Mouse (Mus musculus): ENCODE measurements around the gene Rb1.

Rb1 gene

DNA sequence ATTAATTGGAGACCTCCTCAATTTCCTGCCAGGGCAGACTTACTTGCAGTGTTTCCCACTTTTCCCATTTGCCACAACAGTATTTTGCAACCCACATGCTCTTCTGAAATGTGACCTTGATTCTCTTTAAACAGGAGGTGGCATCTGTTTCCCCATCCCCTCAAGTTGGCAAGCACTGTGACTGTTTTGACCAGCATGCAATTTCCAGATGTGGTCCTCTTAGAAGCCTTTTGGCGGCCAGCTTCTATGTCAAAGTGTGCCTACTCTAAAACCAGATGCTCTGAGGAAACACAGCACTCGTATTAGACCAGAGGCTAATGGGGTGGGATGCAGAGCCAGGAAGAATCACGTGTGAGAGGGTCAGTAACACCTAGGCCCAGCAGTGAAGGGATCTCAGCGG, 67.4 kb downstream of the Rb1 start:
- DNase-seq (ENCODE audit: low spot score): no peak

DNA sequence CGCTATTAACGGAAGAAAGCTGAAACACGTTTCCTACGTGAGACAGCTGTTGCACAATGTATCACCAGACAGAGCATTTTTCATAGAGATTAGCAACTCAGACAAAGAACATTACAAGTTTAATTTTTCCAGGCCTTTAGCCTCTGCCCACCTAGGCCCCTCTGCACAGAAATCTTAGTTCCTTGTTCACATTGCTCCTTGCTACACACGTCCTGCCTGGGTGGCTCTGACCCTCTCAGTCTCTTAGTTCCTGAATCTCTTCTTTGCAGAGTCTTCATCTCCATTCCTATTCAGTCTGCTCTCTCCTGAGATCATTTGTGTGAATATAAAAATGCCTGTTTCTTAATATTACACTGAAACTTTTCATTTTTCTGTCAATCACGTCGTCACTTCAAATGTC, 68.3 kb downstream of the Rb1 start:
- DNase-seq (ENCODE audit: low spot score): no peak

DNA sequence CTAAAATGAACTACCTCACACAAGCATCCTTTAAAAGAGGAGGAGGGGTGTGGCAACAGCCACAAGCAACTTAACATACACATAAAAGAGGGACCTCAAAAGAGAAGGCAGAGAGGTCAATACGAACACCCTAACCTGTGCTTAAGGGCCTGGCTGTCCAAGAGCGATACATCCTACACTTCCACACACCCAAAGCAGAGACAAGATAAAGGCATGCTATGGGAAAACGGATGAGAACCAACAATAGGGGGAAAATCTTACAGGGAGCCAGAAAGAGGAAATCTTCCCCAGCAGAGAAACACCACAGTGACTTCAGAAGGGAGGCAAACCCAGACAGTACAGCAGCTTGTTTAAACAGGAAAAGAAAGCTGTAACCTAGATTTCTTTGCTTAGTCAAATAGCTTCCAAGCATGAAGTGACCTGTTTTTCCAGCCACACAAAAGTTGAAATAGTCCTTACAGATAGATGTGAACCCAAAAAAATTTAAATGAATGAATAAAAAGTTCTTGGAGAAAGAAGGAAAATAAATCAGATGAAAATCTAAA, 70.1 kb downstream of the Rb1 start:
- DNase-seq (ENCODE audit: low spot score): no peak

DNA sequence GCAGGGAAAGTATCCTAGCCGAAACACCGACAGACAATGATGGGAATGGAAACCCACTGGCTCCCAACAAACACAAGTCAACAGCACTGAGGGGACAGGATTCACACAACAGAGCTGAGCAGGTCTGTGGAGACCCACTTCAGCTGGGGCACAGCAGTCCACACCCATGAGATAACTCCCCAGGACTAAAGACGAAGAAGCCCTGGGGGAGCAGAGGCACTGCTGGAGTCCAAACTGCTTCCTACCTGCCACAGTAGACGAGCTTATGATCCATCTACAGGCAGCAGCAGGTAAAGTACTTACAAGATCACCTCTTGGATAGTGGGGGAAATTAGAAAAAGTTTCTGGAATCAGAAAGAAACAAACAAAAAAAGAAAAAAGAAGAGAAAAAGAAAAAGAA, 71.2 kb downstream of the Rb1 start:
- DNase-seq (ENCODE audit: low spot score): no peak

DNA sequence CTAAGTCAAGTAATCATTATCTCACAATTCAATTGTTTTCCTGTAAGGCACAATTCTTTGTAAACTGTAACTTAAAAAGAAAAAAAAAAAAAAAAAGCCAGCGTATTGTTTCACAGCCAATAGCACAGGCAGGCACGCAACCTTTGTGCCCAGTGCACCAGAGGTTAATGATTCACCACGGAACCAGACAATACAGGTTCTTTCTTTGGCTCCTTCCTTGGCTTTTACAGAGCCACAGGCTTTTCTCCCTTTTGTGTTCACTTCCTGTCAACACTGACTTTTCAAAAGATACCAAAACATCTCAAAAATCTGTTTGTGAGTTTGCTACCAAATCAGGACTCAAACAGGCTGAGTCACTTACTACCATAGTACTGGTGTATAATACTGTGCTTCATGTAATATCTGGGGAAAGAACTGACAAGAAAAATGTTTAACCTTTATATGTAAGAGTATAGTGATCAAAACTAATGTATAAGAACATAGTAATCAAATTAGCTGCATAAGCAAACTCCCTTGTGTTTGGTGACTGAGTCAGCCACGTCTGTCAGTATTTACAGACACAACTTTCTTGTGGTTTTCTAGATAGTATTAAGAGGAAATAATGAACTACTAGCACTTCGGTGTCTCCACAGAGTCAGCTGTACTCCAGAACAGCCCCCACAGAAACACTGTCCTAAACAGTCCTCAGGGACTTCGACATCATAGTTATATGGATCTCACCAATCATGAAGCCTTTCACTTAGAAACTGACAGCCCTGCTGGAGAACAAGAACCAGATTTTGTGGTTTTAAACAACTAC, 72.0 kb downstream of the Rb1 start:
- DNase-seq (ENCODE audit: low spot score): no peak

DNA sequence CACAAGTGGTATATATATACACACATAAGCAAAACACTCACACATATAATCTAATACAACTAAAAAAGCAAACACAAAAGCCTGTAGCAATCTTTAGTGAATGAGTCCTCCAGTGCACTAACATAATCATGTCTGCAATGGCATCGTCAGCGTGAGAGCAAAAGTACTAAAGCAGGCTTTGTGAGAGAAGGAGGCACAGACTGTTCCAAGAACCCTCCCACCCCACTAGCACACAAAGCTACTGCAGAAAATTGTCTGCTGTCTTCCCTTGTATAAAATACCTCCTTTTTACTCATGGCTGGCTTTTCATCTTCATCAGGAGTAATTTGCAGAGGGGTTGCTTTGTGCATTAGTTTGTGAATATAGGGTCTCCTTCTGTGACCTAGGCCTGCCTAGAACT, 73.3 kb downstream of the Rb1 start:
- no peak for DNase-seq (ENCODE audit: low spot score)

DNA sequence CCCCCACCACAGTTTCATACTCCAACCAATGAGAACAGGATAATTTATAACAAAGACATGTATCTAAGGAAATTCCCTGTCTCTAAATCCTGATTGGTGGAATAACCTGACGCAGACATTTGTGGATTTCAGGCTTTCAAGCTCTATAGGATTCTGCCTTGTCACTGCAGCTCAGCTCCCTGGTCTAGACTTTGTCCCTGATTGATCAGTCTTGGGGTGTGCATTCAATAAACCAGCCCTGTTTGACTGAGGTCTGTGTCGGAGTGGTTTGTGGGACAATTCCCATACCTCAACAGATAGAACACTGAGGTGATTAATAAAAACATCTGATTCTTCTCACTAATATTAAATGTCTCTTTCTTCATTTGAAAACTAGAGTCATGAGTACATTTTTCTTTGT, 75.6 kb downstream of the Rb1 start:
- no peak for DNase-seq (ENCODE audit: low spot score)

DNA sequence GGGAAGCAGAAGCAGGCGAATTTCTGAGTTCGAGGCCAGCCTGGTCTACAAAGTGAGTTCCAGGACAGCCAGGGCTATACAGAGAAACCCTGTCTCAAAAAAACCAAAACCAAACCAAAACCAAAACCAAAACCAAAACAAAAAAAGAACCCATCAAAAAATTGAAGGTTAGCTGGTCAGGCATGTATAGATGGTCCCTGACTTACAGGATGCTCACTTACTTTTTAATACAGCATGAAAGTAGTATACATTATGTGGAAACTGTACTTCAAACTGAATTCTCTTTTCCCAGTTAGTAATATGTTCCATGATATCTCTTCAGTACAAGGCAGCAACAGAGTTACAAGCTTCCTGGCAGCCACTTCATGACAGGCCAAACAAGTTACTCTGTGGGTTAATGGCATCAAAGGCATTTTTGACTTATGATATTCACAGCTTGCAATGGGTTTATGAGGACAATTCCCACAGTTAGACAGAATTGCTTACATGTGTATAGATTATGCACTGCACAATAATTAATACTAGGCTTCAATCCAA, 81.5 kb downstream of the Rb1 start:
- DNase-seq (ENCODE audit: low spot score): no peak

DNA sequence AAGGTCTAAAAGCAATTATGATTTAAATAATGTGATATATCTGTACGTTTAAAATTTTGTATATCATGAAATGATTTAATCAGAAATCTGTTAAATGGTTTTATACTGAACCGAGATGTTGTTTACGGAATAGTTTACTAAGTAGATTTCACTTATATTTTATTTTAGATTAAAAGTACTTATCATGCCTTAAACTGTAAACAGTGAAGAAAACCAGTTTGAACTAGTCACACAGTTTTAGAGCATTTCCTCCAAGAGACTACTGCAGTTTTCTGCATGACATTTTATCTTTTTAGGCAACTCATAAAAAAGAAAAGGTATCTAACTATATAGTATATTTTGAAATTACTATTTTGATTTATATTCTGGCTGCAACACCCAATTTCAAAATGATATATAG, 85.8 kb downstream of the Rb1 start:
- no peak for DNase-seq (ENCODE audit: low spot score)

DNA sequence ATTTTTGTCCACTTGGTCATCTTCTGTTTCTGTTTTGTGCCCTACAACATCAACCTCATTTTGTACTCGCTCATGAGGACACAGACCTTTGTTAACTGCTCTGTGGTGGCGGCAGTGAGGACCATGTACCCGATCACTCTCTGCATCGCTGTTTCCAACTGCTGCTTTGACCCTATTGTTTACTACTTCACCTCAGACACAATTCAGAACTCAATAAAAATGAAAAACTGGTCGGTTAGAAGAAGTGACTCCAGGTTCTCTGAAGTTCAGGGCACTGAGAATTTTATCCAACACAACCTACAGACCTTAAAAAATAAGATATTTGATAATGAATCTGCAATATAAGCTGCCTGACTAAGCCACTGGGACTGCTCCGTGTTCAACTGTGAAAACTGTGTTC, 86.3 kb downstream of the Rb1 start:
- DNase-seq (ENCODE audit: low spot score): no peak

DNA sequence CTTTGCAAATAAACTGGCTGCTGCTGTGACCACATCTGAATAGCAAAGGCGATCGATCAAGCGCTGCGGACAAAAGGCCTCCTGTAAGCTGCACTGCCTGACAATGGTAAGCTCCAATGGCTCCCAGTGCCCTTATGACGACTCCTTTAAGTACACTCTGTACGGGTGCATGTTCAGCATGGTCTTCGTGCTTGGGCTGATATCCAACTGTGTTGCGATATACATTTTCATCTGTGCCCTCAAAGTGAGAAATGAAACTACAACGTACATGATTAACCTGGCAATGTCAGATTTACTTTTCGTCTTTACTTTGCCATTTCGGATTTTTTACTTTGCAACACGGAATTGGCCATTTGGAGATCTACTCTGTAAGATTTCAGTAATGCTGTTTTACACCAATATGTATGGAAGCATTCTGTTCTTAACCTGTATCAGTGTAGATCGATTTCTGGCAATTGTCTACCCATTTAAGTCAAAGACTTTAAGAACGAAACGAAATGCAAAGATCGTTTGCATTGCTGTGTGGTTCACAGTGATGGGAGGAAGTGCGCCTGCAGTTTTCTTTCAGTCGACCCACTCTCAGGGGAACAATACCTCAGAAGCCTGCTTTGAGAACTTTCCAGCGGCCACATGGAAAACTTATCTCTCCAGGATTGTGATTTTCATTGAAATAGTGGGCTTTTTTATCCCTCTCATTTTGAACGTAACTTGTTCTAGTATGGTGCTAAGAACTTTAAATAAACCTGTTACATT, 86.9 kb downstream of the Rb1 start:
- no peak for DNase-seq (ENCODE audit: low spot score)

DNA sequence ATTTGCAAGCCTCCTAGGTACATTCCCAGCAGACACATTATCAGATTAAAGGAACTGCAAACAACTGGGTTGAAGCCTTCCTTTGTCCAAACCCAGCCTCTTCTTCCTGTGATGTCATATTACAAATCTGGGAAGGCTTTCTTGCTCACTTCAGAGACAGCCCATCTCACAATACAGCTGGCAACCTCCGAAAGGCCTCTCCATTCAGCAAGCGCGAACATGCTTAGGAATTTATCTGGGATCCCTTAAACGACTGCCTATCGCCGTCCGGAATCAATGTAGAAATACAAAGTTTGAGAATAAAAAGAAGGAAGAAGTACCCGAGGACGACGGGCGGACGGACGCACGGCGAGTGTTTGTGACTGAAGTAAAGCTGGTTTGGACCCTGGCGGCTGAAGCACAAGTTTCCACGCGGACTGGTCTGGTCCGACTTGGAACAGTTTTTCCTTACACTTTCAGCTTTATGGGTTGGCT, 87.7 kb downstream of the Rb1 start, which contains the start of gene Lpar6:
Gene Lpar6 (plus strand): TSS at position 48 of the 474 bp plus-strand sequence.
- no peak for DNase-seq (ENCODE audit: low spot score)

DNA sequence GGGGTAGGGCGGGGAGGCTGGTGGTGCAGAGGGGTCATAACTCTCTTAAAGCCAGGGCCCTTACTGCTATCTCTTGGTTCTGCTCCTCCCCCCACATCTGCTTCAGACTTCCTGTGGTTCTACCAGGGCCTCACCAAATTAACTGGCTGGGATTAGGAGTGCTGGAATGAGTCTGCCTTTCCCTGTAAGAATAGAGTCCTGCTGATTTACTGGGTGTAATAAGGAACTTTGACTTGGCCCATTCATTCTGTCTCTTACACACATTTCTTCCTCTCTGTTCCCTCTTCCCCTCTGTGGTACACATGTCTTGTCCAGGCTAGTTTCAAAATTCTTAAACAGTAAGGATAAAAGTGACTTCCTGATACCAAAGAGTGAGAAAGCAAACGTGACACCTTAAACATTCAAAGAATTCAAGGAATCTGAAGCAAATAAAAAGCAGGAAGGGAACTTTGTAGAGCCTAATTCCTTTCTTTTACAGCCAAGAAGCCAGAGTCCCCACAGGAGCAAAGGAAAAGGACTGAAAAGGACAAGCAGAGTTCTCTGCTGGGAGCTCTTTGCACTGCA, 91.1 kb downstream of the Rb1 start:
- no peak for DNase-seq (ENCODE audit: low spot score)

DNA sequence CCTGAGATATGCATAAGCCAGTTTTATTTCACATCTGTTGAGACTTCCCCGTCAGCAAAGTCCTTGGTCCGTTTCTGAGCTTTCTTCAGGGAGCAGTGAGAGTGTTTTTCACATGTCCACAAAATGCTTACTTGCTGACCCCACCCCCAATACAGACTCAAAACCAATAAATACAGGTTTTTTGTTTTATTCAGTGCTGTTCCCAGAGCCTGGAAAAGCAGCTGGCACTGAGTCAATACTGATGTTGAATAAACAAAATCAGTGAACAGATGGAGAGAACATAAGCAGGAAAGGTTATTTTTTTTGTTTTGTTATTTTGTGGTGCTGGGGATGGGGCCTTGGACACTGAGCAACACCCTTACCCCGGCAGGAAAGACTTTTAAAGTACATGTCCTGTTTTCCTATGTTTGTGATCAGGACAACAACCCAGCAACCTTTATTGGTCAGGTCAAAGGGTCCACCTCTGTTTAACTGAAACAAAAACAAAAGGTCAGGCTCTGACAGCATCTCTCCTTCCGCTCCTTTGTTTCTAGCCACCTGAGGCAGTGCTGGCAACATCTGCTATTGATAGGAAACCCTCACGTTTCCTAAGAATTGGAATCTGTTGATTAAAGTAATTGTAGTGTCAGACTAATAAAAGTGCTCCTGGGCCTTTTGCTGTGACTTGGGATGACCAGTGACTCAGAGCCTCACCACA, 94.2 kb downstream of the Rb1 start:
- no peak for DNase-seq (ENCODE audit: low spot score)

DNA sequence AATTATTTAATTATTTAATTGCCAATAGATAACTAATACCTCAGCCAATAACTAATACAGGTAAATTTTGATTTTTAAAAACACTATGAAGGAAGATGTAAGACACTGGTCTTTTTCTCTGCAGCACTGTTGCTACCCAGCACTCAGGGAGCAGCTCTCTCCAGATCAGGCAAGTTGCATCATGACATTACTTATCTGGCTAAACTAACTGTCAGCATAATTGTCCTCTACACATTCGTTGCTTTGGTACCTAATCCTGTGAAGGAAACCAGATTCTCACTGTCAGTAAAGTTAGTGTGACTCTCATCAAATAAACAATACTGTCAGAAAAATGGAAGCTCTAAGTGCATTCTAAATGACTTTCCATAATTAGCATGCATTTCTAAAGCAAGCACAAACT, 98.8 kb downstream of the Rb1 start:
- no peak for DNase-seq (ENCODE audit: low spot score)

DNA sequence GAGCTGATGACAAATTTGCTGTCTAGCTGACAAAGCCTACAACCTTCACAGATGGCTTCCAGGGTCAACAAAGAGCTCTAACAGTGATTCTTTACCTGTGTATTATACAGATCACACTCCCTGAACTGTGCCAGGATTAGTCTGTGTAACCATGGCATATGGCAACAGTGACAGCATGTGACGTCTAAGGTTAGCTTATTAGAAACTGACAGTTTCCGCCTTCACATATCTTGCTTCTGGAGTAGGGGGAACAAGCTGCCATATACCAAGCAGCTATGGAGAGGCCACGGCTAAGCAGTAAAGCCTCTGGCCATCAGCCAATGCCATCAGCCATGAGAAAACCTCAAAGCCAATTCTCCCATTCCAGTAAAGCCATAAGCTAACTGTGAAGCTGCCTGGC, 99.3 kb downstream of the Rb1 start:
- no peak for DNase-seq (ENCODE audit: low spot score)

DNA sequence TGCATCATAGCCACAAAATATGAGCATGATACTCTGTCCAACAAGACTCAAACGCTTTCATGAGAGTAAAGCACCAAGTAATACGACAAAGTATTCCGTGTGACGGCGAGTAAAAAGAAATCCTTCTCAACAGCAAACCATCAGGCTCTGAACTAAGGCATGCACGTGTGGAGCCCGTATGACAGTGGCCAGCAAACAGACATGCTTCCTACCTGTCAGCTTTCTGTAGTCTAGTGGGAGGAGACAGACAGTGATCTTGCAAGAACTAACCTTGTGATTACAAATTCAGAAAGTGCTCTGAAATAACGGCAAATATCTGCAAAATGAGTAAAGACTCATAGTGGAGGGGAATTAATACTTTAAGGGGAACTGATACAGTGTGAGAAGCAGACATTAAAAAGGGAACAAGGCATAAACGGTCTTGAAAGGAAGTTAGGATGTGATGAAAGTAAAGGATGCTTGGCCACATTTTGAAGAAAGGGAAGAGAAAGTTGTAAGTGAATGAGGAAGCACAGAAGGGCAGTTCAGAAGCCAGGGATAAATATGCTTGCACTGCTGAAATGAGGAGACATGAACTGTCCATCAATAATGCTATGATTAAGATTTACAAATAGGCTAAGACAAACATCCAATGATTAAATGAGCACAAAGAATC, 103.2 kb downstream of the Rb1 start:
- DNase-seq (ENCODE audit: low spot score): no peak

DNA sequence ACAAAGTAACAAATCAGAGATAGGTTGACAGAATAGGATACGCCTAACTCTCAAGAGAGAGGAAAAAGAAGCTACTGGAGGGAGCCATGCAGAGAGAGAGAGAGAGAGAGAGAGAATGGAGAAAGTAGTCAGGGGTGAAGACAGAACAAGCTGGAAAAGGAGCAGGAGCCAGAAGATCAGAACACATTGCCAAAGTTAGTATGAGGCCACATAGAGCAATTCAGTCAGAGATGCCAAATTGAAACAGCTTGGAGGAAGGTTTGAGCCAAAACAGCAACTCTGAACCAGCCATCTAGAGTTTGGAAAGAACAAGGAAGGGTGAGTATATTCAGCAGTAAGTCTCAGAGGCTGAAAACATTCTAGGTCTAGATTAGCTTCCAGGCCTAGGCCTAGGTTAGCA, 108.6 kb downstream of the Rb1 start:
- DNase-seq (ENCODE audit: low spot score): no peak

DNA sequence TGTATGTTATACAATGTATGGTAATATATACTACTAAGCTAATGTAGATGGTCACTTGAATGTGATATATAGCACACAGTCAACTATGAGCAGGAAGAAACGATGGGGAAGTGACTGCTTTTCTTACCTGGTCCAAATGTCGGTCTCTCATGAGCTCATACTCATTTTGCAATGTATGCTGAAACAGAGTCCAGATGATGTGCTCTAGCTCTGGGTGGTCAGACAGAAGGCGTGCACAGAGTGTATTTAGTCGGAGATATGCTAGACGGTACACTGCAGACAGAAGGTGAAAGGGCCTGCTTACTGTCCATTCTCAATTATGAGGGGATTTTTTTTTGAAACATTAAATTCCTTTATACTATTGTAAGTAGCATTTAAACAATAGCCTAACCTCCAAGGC, 114.1 kb downstream of the Rb1 start:
- no peak for DNase-seq (ENCODE audit: low spot score)

DNA sequence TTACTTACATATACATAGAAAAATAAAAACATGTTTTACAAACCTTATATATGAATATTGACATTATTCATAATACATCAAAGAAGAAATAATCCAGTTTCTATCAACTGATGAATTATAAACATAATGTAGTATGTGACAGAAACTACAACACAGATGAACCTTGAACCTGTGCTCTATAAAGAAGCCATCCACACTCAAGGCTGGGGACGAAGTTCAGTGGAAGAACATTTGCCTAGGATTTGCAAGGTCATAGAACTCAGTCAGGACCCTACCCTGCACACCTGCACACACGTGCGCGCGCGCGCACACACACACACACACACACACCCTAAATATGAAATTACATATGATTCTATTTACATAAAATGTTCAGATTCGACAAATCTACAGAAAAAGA, 115.4 kb downstream of the Rb1 start:
- DNase-seq (ENCODE audit: low spot score): no peak

DNA sequence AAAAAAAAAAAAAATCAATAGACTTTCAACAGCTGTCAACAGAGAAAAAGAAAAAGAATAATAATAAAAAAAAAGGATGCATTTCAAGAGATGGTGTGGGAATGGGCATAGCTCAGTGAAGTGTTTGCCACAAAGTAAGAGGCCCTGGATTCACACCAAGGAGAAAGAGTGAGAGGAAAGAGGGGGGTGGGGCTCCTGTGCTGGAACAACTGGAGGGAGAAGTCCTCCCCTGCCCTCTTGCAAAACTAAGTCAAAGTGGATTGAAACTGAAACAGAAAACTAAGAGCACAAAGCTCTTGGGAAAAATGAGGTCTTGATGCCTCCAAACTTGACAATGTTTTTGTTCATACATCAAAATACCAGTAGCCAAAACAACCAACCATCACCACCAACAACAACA, 116.4 kb downstream of the Rb1 start:
- DNase-seq (ENCODE audit: low spot score): no peak

DNA sequence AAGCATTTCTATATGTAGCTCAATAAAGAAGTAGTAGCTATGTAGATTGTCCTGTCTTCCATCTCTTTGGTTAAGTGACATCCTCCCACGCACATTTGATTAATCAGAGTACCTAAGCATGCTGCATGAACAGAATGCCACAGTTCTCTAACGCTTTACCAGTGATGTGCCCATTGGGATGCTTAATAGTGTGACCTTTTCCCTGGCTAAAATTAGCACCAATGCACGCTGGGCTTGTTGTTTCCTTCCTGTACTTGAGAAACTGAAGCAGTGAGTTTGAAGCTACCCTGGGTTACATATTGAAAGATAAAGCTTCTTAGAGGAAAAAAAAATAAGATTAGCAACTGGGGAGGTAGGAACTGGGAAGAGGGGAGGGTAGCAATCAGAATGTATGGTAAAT, 121.6 kb downstream of the Rb1 start:
- DNase-seq (ENCODE audit: low spot score): no peak

Data from urinary bladder, postnatal 10 days (tissue).